Mouse (Mus musculus) ZHBTc4 (cell line): Measurements from ENCODE around the gene Ddx25.

Experiments used
- DNase-seq: peaks from one replicate; pipeline ENCODE4 v3.0.0-alpha.2; 2011; ENCODE audit warnings: low read depth, low spot score

Ddx25 gene

GRCm38 (mm10) chr9:35493733-35494092, 64.6 kb downstream of the Ddx25 start:
- no peak for DNase-seq

GRCm38 (mm10) chr9:35493033-35493732, 65.1 kb downstream of the Ddx25 start:
- DNase-seq = no peak

GRCm38 (mm10) chr9:35491109-35491866, 67.0 kb downstream of the Ddx25 start:
- no peak for DNase-seq

GRCm38 (mm10) chr9:35488496-35488895, 69.8 kb downstream of the Ddx25 start:
- DNase-seq = no peak
